Mouse (Mus musculus): ENCODE data around the gene Prlr. TPM values are rescaled to one million over a fixed set of nuclear protein-coding genes. Genes with fewer than 3 reads are reported as not detected.
A peak's percentile ranks its signal among the peaks of the same experiment; 100 is the strongest.

Prlr gene
- total RNA-seq, 2 experiments from 2014 or later: not detected

DNA sequence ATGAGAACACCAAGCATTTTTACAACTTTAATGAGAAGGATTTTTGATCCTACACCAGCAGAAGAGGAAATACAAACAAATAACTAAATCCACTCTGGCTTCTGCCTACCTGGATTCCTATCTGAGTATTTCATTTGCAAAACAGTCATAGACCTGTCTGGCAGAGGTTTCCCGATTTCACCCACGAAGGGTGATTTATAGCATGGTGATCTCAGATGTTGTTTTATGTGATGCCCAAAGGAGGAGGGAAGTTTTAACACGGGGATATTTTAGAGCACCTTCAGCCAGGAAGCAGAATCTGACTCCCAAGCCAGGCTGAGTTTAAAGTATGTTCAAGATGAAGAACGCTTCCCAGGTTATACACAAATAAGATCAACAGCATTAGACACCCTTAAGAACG, 134.8 kb downstream of the Prlr start:
- ATAC-seq (replicated peaks; ENCODE audit: poor library complexity, severe bottlenecking): no peak

DNA sequence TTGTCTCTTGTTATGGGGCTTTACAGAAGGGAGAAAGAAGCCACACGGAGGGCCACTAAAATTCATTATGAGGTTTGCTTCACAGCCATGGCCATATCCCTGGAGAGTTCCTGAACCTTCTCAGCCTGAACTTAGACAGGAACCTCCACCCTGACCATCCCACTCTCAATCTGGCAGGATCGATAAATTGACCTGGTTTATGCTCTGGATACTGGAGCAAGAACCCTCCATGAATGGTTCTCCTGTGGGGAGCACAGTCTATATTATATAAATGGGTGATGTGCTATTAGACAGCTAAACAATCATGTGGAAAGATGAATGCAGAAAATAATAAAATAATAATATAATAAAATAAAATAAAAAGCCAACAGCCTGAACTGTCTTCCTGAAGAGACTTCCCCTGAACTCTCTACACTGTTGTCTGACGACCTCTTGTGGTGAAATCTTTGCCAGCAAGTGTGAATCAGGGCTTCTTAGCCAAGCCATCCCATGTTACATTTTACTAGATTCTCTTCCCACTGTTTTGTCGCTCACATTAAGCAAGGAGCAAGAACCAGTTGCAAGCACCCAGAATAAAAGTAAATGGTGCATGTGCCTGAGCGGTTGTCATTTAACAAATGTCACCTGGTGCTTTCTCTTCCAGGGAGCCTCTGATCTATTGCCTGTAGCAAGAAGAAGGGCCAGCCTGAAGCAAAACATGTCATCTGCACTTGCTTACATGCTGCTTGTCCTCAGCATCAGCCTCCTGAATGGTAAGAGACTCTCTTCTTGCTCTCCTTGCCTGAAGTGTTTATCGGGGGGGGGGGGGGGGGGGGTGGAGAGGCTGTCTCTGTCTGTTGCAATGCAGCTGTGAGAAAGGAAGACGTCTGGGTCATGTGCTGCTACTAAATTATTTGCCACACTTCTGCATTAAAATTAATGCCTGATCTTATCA, 136.8 kb downstream of the Prlr start:
- peak; percentile 46; the same call in 1 of the 2 replicates for ATAC-seq (replicated peaks; ENCODE audit: poor library complexity, severe bottlenecking)

DNA sequence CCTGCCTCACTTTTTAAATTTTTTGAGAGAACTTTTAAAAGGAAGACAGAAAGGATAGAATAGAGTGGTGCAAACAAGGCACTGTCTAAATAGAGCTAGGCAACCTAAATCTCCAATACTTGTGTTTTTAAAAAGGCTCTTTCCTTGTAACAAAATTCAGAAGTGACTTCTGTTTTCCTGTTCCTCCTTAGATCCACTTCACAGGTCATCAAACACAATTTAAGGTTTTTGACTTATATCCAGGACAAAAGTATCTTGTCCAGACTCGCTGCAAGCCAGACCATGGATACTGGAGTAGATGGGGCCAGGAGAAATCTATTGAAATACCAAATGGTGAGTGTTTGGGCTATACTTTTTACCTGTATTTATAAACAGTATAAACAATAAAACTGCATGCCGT, 148.0 kb downstream of the Prlr start, which contains the start of gene Gm21973:
TSS of gene Gm21973 (plus strand) at position 301 of the 400 bp plus-strand sequence.
- no peak for ATAC-seq (replicated peaks; ENCODE audit: poor library complexity, severe bottlenecking)

DNA sequence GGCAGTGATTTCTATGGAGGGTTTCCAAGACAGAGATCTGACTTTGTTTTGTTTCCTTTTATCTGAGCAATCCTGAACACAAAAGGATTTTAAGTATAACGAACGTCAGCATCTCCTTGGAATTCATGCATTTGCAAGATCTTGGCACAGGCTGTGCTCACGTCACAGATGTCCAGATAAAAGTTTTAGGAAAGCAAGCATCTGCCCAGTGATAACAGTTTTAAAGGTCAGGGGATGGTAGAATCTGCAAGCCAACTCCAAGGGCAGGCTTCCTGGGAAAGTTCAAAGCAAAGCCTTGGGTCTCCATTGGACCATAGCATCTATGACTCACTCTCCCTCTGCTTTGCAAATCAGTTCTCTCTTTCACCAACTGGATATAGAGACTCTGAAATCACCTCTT, 153.6 kb downstream of the Prlr start:
- no peak for ATAC-seq (replicated peaks; ENCODE audit: poor library complexity, severe bottlenecking)

DNA sequence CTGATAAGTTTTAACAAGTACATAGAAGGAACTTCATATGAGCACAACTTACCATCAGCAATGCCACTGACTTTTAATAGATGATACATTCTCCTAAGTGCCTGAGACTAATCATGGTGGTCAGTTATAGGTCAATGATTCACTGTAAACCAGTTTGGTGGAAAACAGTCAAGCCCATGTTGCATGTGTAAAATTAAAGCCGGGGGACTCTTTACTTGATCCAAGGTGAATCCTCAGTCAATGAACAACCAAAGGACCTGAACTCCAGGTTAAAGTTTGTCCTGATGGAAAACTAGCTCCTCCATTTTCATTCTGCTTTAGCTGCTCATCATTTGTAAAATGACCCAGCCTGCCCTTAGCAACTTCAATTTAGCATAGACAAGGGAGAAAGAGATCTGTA, 155.5 kb downstream of the Prlr start:
- ATAC-seq (replicated peaks; ENCODE audit: poor library complexity, severe bottlenecking): no peak

DNA sequence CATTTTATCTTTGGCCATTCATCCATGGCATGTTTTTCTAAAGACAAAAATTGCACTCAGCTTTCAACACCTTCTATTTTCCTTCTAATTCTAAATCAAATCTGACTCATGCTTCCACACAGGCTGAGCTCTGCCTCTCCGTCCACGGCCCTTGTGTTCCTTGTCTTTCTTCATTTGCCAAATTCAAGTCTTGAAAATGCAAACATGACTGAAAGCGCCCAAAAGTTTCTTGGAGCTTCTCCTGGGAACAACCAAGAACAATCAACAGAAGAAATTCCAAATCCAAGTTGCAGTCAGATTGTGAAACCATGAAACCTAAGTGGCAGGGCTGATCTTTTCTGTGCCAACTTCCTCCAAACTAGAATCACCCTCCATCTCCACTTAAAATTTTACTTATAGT, 161.6 kb downstream of the Prlr start:
- ATAC-seq (replicated peaks; ENCODE audit: poor library complexity, severe bottlenecking): no peak

DNA sequence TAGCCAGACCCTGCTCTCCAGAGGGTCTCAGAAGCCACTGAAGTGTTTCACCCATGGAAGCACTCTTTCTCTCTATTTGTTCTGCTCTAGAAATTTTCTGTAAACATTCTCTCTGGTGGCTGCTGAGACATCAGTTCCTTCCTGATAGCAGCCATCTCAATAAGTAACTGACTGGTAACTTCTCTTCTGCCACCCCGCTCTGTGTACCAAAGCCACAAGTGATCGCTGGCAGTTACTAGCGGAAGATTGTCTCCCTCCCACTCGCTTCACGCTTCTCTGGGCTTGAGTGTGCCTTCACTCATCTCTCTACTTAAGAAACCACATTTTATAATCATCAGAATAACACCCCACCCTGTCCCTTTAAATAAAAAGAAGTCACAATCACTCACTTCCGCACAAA, 170.0 kb downstream of the Prlr start:
- no peak for ATAC-seq (replicated peaks; ENCODE audit: poor library complexity, severe bottlenecking)

DNA sequence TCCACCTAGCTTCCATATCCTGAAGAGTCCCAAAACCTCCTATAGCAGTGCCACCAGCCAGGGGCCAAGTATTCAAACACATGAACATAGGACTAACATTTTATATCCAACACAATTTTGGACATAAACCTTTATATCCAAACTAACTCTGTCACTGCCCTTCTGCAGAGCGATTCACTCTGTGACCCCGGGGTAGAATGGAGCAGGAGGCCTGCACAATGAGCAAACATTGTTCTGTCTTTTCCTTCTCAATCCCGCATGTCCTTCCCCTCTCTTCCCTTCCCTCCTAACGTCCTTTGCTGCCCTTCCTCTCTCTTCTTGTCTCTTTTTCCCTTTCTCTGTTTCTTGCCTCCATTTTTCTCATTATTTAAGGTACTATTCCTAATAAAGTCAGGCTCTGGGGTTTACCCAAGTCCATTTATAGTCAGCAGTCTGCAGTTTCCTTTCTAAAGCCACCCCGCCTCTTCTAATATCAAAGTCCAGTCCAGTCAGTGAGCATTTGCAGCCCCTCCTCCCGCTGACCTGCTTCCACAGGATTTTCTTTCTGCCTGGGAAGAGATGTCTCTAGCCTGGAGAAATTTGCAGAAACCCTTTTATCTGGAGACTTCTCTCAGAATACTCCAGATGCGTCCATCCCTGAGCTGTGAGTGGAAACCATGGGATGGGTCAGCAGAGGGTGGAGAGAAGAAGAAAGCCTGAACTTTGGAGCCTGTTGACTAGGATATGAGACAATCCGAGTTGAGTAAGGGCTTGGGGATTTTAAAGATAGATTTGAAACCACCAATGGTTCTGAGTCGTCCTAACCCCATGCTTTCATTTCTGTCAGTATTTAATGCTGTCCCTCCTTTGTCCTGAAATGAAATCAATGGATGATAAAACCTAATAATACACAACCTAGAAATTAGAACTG, 181.3 kb downstream of the Prlr start, which contains the start of gene Agxt2:
TSS of gene Agxt2 (plus strand) at position 494 of the 910 bp plus-strand sequence.
- ATAC-seq (replicated peaks; ENCODE audit: poor library complexity, severe bottlenecking): no peak

DNA sequence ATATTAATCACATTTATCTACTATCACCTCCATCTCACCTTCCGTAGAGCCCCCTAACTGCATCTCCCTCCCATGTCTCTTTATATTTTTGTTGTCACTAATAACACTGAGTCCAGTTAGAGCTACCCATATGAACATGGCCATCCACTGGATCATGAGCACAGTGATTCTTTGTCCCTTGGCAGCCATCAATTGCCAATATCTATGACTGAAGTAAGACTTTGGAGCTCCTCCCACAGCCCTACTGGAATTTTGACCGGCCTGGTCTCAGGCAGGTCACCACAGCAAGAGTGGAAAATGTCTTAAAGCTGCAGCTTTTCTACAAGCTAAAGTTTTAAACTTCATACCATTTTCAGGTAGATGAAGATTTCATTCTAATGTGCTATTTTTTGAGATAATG, 189.3 kb downstream of the Prlr start:
- no peak for ATAC-seq (replicated peaks; ENCODE audit: poor library complexity, severe bottlenecking)

DNA sequence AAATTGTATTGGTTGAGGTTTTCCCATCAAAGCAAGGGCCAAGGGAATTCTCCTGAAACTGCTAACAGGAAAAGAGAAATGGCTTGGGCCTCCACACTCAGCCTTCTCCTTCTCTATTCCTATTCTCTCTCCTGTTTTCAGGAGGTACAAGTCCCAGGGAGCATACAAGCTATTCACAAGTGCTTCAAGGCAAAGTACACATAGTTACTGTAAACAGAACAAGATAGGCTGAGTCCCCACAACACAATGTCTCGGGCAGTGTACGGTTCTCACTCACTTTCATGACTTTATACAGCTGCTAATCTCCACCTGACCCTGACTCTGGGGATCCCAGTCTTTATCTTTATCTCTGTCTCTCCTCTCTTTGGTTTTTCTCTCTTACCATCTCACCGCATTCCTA, 198.4 kb downstream of the Prlr start:
- no peak for ATAC-seq (replicated peaks; ENCODE audit: poor library complexity, severe bottlenecking)

DNA sequence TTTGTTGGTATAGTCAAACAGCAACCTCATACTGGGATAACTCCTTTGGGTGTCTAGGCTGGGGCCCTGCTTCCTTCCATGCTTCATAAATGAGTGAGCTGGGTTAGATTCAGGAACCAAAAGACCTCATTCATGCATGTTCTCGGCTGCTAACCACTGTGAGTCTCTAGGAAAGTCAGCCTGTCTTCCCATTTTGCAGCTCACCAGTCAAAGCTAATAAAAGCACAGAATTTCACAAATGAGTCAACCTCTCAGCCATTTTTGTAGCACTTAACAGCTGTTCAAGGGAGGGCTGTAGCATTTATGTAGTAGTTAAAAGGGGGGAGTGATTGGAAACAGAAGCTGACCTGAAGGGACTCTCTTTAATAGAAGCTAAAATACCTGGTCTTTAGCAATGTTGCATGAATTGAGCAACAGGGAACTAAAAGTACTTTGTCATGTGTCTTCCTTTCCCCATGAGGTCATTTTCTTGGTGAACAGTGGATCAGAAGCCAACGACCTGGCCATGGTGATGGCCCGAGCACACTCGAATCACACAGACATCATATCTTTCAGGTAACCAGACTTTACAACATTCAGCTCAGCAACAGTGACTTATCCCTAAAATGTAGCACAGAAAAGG, 201.4 kb downstream of the Prlr start:
- no peak for ATAC-seq (replicated peaks; ENCODE audit: poor library complexity, severe bottlenecking)

DNA sequence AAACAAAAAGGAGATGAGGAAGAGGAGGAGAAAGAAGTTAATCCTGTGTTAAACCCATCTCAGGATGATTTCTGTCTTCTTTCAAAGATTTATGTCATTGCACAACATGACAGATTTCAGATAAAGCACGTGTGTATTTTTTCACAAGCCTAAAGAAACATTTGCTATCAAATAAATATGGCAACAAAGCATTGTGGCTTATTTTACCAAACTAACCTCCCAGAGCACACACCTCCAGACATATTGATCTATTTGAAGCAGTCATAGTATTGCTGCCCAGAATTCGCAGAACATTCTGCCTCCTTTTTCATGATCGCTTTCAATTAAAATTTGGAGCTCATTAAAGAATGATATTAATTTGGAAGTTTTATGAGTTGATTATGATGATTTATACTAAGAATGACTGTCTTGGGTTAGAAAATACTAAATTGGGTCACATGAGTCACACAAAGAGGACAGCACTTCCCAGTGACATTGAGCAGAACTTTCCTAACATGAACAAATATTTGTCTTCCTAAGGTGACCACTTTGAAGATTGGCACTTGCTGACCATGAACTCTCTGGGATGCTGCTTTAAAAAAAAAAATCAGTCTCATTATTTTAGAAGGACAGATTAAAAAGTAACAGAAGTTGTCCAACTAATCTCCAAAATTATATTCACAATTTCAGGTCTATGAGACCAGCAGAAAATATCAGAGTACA, 202.9 kb downstream of the Prlr start:
- ATAC-seq (replicated peaks; ENCODE audit: poor library complexity, severe bottlenecking): no peak

DNA sequence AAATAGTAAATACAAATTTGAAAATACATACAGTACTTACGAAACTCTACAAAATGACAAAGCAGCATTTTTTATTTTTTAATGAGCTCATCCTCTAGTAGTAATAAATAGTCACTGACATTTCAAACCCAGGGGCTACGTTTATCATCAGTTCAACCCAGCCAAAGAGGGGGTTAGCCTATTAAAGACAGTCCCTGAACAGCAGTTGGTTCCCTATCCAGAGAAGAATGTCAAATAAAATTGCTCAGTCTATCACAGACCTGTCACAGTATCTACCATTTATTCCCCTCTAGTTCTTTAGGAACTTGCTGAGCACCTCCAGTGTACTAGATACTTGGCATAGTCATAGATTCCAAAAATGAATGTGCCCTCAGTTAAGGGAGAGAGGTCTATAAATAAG, 210.2 kb downstream of the Prlr start:
- ATAC-seq (replicated peaks; ENCODE audit: poor library complexity, severe bottlenecking): no peak

Other genes starting within 250 kb of the Prlr start
- gene Gm21973, start 148.1 kb downstream of the Prlr start, total RNA-seq (2014; fragmentation: Nextera tagmentation): not detected in 2 replicates
- gene Gm21973, start 148.1 kb downstream of the Prlr start, total RNA-seq (2017): not detected in 2 replicates
- gene Agxt2, start 181.3 kb downstream of the Prlr start, total RNA-seq (2014; fragmentation: Nextera tagmentation): not detected in 2 replicates
- not detected in 2 replicates for gene Agxt2, start 181.3 kb downstream of the Prlr start, total RNA-seq (2017)